Mouse (Mus musculus) adrenal gland, postnatal 14 days (tissue): Measurements from ENCODE around the gene Pikfyve. TPM values are rescaled to one million over a fixed set of nuclear protein-coding genes. Genes with fewer than 3 reads are reported as not detected.

ENCODE experiments used
- DNase-seq: peaks from one replicate; pipeline ENCODE4 v3.0.0; 2021; ENCODE audit warnings: mixed read lengths
- long read RNA-seq, 2 experiments: library from polyadenylated mRNA; stranded (forward); transcript quantifications; one replicate each; pipeline ENCODE4 v2.0.0; 2021
- total RNA-seq: library from RNA; stranded (reverse); gene quantifications from 2 replicates; pipeline ENCODE4 v1.2.3, GENCODE M21; 2021

Pikfyve gene
- 27.9 TPM in 2 replicates for total RNA-seq
- long read RNA-seq, experiment 1, partial matches to known transcripts: 0 of 2 reads
- long read RNA-seq, experiment 1, other reads (novel, unspliced or antisense): 2 of 2 reads
- long read RNA-seq, experiment 2: 0 reads

- peak; percentile 97 for DNase-seq
Observed at GRCm38 (mm10) chr1:65186287-65187073, at the start of gene Pikfyve, which contains the start of gene Idh1. Pikfyve (plus strand) TSS chr1:65186683. Idh1 (minus strand) TSS chr1:65186500.

GRCm38 (mm10) chr1:65137560-65137959, 48.9 kb upstream of the Pikfyve start:
- no peak for DNase-seq

- no peak for DNase-seq
Observed at GRCm38 (mm10) chr1:65144783-65145182, 41.7 kb upstream of the Pikfyve start.

- DNase-seq: no peak
Observed at GRCm38 (mm10) chr1:65146601-65147000, 39.9 kb upstream of the Pikfyve start.

GRCm38 (mm10) chr1:65147326-65147725, 39.2 kb upstream of the Pikfyve start:
- no peak for DNase-seq

- DNase-seq: no peak
Observed at GRCm38 (mm10) chr1:65147971-65148370, 38.5 kb upstream of the Pikfyve start.

GRCm38 (mm10) chr1:65154814-65155213, 31.7 kb upstream of the Pikfyve start:
- DNase-seq: peak; percentile 87

GRCm38 (mm10) chr1:65156111-65156510, 30.4 kb upstream of the Pikfyve start:
- DNase-seq: no peak

GRCm38 (mm10) chr1:65162210-65162609, 24.3 kb upstream of the Pikfyve start:
- no peak for DNase-seq

- DNase-seq: no peak
Observed at GRCm38 (mm10) chr1:65167496-65167895, 19.0 kb upstream of the Pikfyve start.

- DNase-seq: no peak
Observed at GRCm38 (mm10) chr1:65169536-65169935, 16.9 kb upstream of the Pikfyve start.

GRCm38 (mm10) chr1:65169947-65170346, 16.5 kb upstream of the Pikfyve start:
- no peak for DNase-seq

- no peak for DNase-seq
Observed at GRCm38 (mm10) chr1:65171579-65171978, 14.9 kb upstream of the Pikfyve start.

GRCm38 (mm10) chr1:65173716-65174115, 12.8 kb upstream of the Pikfyve start:
- DNase-seq: no peak

- no peak for DNase-seq
Observed at GRCm38 (mm10) chr1:65176171-65176570, 10.3 kb upstream of the Pikfyve start.

- DNase-seq: no peak
Observed at GRCm38 (mm10) chr1:65176912-65177311, 9.6 kb upstream of the Pikfyve start.

GRCm38 (mm10) chr1:65177452-65177851, 9.0 kb upstream of the Pikfyve start:
- DNase-seq: peak; percentile 29

- DNase-seq: peak; percentile 98
Observed at GRCm38 (mm10) chr1:65178126-65178901, 8.2 kb upstream of the Pikfyve start.

- peak; percentile 99 for DNase-seq
Observed at GRCm38 (mm10) chr1:65178902-65179432, 7.5 kb upstream of the Pikfyve start.

- DNase-seq: peak; percentile 83
Observed at GRCm38 (mm10) chr1:65179634-65180249, 6.7 kb upstream of the Pikfyve start.

- DNase-seq: no peak
Observed at GRCm38 (mm10) chr1:65181459-65181858, 5.0 kb upstream of the Pikfyve start.

- no peak for DNase-seq
Observed at GRCm38 (mm10) chr1:65183994-65184393, 2.5 kb upstream of the Pikfyve start.
